Mouse (Mus musculus): ENCODE results near the gene Oas1a. TPM values are rescaled to one million over a fixed set of nuclear protein-coding genes. Genes with fewer than 3 reads are reported as not detected.

Gene Oas1a
- polyA plus RNA-seq, 1 experiment from 2014 or later, result 2.3 TPM

GRCm38 (mm10) chr5:120859241-120859640 lies 48.1 kb downstream of the Oas1a start:
- WGBS, result 85% methylated on average over 2 of the region's 2 CpGs

GRCm38 (mm10) chr5:120849601-120850136 lies 57.7 kb downstream of the Oas1a start:
- H3K9me3 ChIP-seq (ENCODE audit: low read length), result peaks cover 10% of the 10 kb centered on the region
- no peak overlapping the region for H3K9ac ChIP-seq (replicated peaks; ENCODE audit: low read length)
- WGBS, result 59% methylated on average over 3 of the region's 3 CpGs
- H3K27me3 ChIP-seq (ENCODE audit: insufficient read depth, low read length), result no peaks in the 10 kb centered on the region
- no peak for ATAC-seq (ENCODE audit: low FRiP score, low TSS enrichment)
- no peaks in the 10 kb centered on the region for H3K4me1 ChIP-seq (ENCODE audit: insufficient read depth, low read length)
- H3K4me2 ChIP-seq (replicated peaks; ENCODE audit: low read depth, low read length), result no peak overlapping the region
- H3K4me3 ChIP-seq (ENCODE audit: low read length), result no peak overlapping the region
- no peak overlapping the region for H3K27ac ChIP-seq (ENCODE audit: low read length)
- H3K36me3 ChIP-seq (ENCODE audit: insufficient read depth, low read length), result no peaks in the 10 kb centered on the region

More at GRCm38 (mm10) chr5:120859241-120859640, 48.1 kb downstream of the Oas1a start:
- no peak overlapping the region for H3K27ac ChIP-seq (ENCODE audit: low read length)
- H3K4me2 ChIP-seq (replicated peaks; ENCODE audit: low read depth, low read length), result no peak overlapping the region
- H3K9me3 ChIP-seq (ENCODE audit: low read length), result peaks cover 4% of the 10 kb centered on the region
- no peak overlapping the region for H3K4me3 ChIP-seq (ENCODE audit: low read length)
- no peaks in the 10 kb centered on the region for H3K36me3 ChIP-seq (ENCODE audit: insufficient read depth, low read length)
- H3K9ac ChIP-seq (replicated peaks; ENCODE audit: low read length), result no peak overlapping the region
- H3K27me3 ChIP-seq (ENCODE audit: insufficient read depth, low read length), result no peaks in the 10 kb centered on the region
- no peak for ATAC-seq (ENCODE audit: low FRiP score, low TSS enrichment)
- H3K4me1 ChIP-seq (ENCODE audit: insufficient read depth, low read length), result no peaks in the 10 kb centered on the region

- Histone ChIP-seq H3K36me3 (ENCODE audit: insufficient read depth, low read length) (no peaks in the 10 kb centered on the region), H3K4me2 (replicated peaks; ENCODE audit: low read depth, low read length) (no peak within 1 kb of the TSS), H3K4me1 (ENCODE audit: insufficient read depth, low read length) (no peaks in the 10 kb centered on the region), H3K4me3 (ENCODE audit: low read length) (no peak within 1 kb of the TSS), H3K9ac (replicated peaks; ENCODE audit: low read length) (no peak within 1 kb of the TSS), H3K27ac (ENCODE audit: low read length) (no peak within 1 kb of the TSS), H3K9me3 (ENCODE audit: low read length) (no peaks in the 10 kb centered on the region), H3K27me3 (ENCODE audit: insufficient read depth, low read length) (no peaks in the 10 kb centered on the region)
- no peak for ATAC-seq (ENCODE audit: low FRiP score, low TSS enrichment)
- WGBS, result 68% methylated on average over 4 of the region's 4 CpGs
Observed at GRCm38 (mm10) chr5:120847067-120847466, 60.3 kb downstream of the Oas1a start, which contains the start of gene Oas1f. TSS of gene Oas1f (plus strand) at chr5:120847367.

Small RNAs within 50 kb of the gene (microRNA-seq; reads per million reads assigned to microRNA genes)
- gene Gm22907, result not detected

Other genes with a start within 250 kb of the Oas1a start
- gene Dtx1, start 195.6 kb downstream of the Oas1a start, polyA plus RNA-seq (2015; fragmentation: Nextera tagmentation; extraction: Ambion mirVana), result 5.4 and 7.9 TPM in 2 replicates
- 0.44 and 0.51 TPM in 2 replicates for gene Oas2, start 157.7 kb downstream of the Oas1a start, polyA plus RNA-seq (2015; fragmentation: Nextera tagmentation; extraction: Ambion mirVana)
- 0.09 and 0.11 TPM in 2 replicates for gene Oas3, start 129.9 kb downstream of the Oas1a start, polyA plus RNA-seq (2015; fragmentation: Nextera tagmentation; extraction: Ambion mirVana)
- gene Oas1e, start 112.0 kb downstream of the Oas1a start, polyA plus RNA-seq (2015; fragmentation: Nextera tagmentation; extraction: Ambion mirVana), result not detected in 2 replicates
- 0.32 and 0.44 TPM in 2 replicates for gene Oas1c, start 95.0 kb downstream of the Oas1a start, polyA plus RNA-seq (2015; fragmentation: Nextera tagmentation; extraction: Ambion mirVana)
- gene Oas1f, start 60.2 kb downstream of the Oas1a start, polyA plus RNA-seq (2015; fragmentation: Nextera tagmentation; extraction: Ambion mirVana), result 0.21 TPM in 1 of 2 replicates, not detected in the other
- gene Oas1h, start 46.1 kb downstream of the Oas1a start, polyA plus RNA-seq (2015; fragmentation: Nextera tagmentation; extraction: Ambion mirVana), result not detected in 2 replicates
- 0.46 and 0.58 TPM in 2 replicates for gene Oas1g, start 19.9 kb downstream of the Oas1a start, polyA plus RNA-seq (2015; fragmentation: Nextera tagmentation; extraction: Ambion mirVana)
- gene Oas1d, start 7.0 kb upstream of the Oas1a start, polyA plus RNA-seq (2015; fragmentation: Nextera tagmentation; extraction: Ambion mirVana), result not detected in 2 replicates
- gene Rph3a, start 102.6 kb upstream of the Oas1a start, polyA plus RNA-seq (2015; fragmentation: Nextera tagmentation; extraction: Ambion mirVana), result 0.05 and 0.08 TPM in 2 replicates